ENCODE assay signal across 8 mouse cellular contexts in genomic region chr9:40800675-40801612, GRCm38 (mm10). TPM values are rescaled to one million over a fixed set of nuclear protein-coding genes. Genes with fewer than 3 reads are reported as not detected.
DNase-seq lines count a peak whose midpoint lies in the region; ATAC-seq and TF ChIP-seq lines count a peak whose summit lies in the region.

Gene Hspa8, plus strand, starts transcription at chr9:40800984.

- peak within 1 kb of the TSS; percentile 81 for H3K4me3 ChIP-seq in cortical plate, adult 2 months (ENCODE audit: insufficient read depth, low read length)
- H3K4me3 ChIP-seq in megakaryocyte, embryonic 14.5 days (replicated peaks), result peak within 1 kb of the TSS; percentile 95

- no peaks in the 10 kb centered on the region for H3K9me3 ChIP-seq in megakaryocyte, embryonic 14.5 days

- peaks cover 5% of the 10 kb centered on the region for H3K4me1 ChIP-seq in cortical plate, adult 2 months (ENCODE audit: control insufficient read depth, insufficient read depth, low read length)
- H3K4me1 ChIP-seq in megakaryocyte, embryonic 14.5 days, result peaks cover 33% of the 10 kb centered on the region

- H3K27ac ChIP-seq in cortical plate, adult 2 months (ENCODE audit: insufficient read depth, low read length), result peak within 1 kb of the TSS; percentile 100

- peak; percentile 86 for ATAC-seq in activated CD4-positive, CD25-positive, alpha-beta regulatory T cell, adult 4 months

- no peak for TF ChIP-seq CTCF in cortical plate, adult 2 months (IDR thresholded peaks at IDR 0.05; ENCODE audit: extremely low read depth, insufficient read depth, low read length)

- peak; percentile 100 for TF ChIP-seq POLR2A in cortical plate, adult 2 months (IDR thresholded peaks at IDR 0.05; ENCODE audit: extremely low read depth, insufficient read depth, low read length)

- DNase-seq in gastrocnemius, adult 8-10 months (ENCODE audit: low spot score in 2 of 2), result peak; percentile 100
- peak; percentile 86 for DNase-seq in hindlimb bud, embryonic 11.5 days (ENCODE audit: extremely low spot score, low read depth, low spot score)
- peak; percentile 99 to 100 for DNase-seq in left cerebral cortex, adult 8-10 months (ENCODE audit: low spot score in 2 of 2)
- DNase-seq in right cerebral cortex, postnatal 10 days (ENCODE audit: low spot score in 2 of 2), result peak; percentile 100
- DNase-seq in urinary bladder, postnatal 25 days (ENCODE audit: low spot score), result peak; percentile 99

- no peaks in the 10 kb centered on the region for H3K27me3 ChIP-seq in megakaryocyte, embryonic 14.5 days (replicated peaks)

- H3K36me3 ChIP-seq in megakaryocyte, embryonic 14.5 days (replicated peaks; ENCODE audit: low read length), result peaks cover 29% of the 10 kb centered on the region

RNA-seq across cellular contexts. Expression of gene Hspa8, which starts in this region (rescaled TPM):
- polyA plus RNA-seq in activated CD4-positive, CD25-positive, alpha-beta regulatory T cell, adult 4 months (2017; shearing (Covaris generic)), result 1,000 to 10,000 TPM; 3,239 to 3,330 TPM
- polyA plus RNA-seq in cortical plate, adult 2 months (2012; rRNA removed), result 1,998 and 2,235 TPM in 2 replicates
- total RNA-seq in gastrocnemius, adult 8-10 months (2022), result 1,000 to 10,000 TPM in 3 of 4 experiments, 100 to 1,000 TPM in 1; 996 to 1,351 (median 1,061) TPM
- total RNA-seq in left cerebral cortex, adult 8-10 months (2022), result 1,000 to 10,000 TPM; 1,516 to 1,907 (median 1,709) TPM
- 811 and 986 TPM in 2 replicates for polyA plus RNA-seq in megakaryocyte, embryonic 14.5 days (2012; ENCODE audit: insufficient read depth, low replicate concordance)

Comparison
In these comparisons a context has a peak if more than half of its experiments do, and no peak if none do; other contexts are left out.
1. Peak in every context shown above with its lines: DNase-seq, ATAC-seq, H3K4me3 ChIP-seq and H3K27ac ChIP-seq.